Mouse (Mus musculus): Measurements from ENCODE around the gene Arhgap30. TPM values are rescaled to one million over a fixed set of nuclear protein-coding genes. Genes with fewer than 3 reads are reported as not detected.

The Arhgap30 gene
- total RNA-seq (2023), result 100 to 1,000 TPM; 286 to 288 TPM

DNA sequence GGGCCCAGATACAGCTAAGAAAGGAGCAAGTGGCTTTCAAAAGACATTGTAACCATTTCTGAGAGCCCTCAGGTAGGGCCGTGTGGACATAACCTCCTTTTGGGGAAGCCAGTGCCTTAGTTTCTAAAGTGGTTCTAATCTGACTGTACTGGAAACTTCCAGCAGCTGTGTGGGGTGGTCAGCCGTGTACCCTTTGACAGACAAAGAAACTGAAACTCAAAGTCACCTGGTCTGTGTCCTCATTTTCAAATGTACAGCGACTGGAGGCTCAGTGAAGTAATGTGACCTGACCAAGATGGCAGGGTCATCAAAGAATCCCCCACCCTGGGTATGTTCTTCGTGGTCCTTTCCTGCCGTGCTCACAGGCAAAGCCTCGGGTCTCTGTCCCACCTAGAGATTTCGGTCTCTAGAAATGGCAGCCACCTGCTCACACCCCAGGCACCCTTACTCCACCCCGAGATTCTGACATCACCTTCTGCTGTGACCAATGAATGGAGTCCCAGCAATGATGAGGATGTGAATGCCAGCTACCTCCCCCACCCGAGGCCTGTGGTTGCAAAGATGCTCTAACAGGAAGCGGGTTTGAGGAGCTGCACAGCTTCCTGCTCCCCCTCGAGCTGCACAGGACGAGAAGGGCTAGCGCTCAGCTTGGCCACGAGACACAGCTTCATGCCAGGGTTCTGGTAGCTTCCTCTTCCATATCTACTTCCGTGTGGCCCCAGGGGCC is at the start of gene Arhgap30:
TSS of gene Arhgap30 (plus strand) at position 579 of the 727 bp plus-strand sequence.

GRCm38 (mm10) chr1:171345225-171346094 is 43.3 kb upstream of the Arhgap30 start, which contains the start of the genes Nit1 and Pfdn2:
Gene Nit1, minus strand, starts transcription at chr1:171345646.
Gene Pfdn2, plus strand, starts transcription at chr1:171345670.

DNA sequence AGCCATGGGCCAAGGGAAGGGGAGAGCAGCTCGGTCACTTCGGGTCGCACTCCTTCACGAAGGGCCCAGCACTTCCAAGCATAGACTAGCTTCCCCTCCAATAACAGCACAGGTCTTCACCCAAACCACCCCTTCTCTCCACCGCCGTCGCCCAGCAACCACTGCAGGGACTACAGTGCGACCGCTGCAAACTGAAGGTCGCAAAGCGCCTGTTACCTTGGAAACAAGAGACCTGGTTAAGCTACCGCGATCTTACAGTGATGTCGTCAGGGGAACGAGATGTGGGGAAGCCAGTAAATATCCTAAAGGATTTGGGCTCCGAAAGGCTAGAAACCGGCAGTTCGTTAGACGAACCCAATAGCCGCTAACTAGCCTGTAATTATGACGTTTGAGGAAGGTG is 28.1 kb upstream of the Arhgap30 start, which contains the start of gene Klhdc9:
TSS of gene Klhdc9 (minus strand) at position 143 of the 400 bp plus-strand sequence.

DNA sequence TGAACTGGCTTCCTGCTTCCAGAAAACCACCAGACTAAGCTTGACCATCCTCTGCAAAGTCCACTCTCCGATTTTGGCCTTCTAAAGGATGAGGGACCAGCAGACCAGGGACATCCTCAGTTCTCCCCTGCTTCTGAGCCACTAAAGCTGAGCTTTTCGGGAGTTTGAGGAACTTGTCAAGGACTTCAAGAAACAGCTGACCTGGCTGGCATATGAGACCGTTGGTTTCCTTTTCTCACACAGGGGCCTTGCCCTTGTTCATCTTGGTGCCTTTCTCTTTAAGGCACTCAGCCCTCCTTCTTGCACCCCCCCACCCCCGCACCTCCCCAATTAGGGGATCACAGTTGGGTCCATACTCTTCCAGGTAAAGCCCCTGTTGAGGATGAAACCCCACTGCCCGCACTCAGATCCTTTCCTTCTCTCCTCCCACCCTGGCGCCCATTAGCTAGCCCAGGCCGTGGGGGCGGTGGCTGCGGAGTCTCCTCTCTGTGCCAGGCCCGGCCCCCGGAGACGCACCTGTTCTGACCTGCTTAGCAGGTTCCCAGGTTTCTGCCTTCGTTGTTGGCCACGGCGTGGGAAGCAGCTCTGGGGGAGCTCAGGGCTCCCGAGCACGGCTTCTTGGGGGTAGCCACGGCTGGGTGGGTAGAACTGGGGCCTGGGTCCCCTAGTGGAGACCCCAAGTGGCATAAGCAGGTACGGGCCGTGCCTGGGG is 18.8 kb upstream of the Arhgap30 start, which contains the start of gene Nectin4:
TSS of gene Nectin4 (plus strand) at position 255 of the 712 bp plus-strand sequence.

GRCm38 (mm10) chr1:171410947-171411484 is 22.3 kb downstream of the Arhgap30 start, which contains the start of gene Usf1:
Gene Usf1, plus strand, starts transcription at chr1:171411313.

GRCm38 (mm10) chr1:171418660-171419059 is 29.9 kb downstream of the Arhgap30 start, which contains the start of gene Tstd1:
Gene Tstd1, plus strand, starts transcription at chr1:171418872.

DNA sequence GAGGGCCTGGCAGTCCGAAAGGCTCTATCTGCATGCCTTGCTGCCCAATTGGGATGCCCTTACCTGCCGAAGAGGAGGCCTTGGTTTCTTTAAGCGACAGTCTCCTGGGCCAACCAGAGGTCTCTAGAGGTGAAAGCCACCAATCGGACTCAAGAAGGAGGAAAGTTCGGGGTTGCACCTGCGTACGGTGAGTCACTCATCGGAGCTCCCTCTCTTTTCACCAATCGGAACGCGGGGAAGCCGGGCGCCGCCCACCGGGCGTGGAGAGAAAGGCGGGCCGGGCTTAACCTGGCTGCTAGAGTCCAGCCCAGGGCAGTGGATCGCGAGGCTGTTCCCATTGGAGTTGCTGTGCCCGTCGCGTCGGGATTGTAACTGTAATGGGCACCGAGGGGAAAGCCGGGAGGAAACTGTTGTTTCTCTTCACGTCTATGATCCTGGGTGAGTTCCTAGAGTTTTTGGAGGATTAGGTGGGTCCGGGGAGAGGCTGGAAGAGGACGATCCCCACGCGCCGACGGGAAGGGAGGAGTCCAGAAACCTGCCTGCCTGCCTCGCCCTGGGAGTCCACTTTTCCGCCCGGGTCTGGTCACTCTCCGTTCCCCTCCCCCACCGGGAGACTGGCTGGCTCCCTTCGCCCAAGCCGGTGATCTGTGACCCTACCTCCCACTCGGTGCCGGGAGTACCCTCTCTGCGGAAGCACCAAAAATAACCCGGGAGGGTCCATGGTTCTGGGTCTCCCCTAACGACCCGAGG is 48.7 kb downstream of the Arhgap30 start, which contains the start of gene F11r:
TSS of gene F11r (plus strand) at position 272 of the 750 bp plus-strand sequence.

Other genes starting within 250 kb of the Arhgap30 start
- gene Sdhc, start 238.4 kb upstream of the Arhgap30 start, total RNA-seq (2023), result 100 to 1,000 TPM; 116 to 122 TPM
- gene Mpz, start 238.2 kb upstream of the Arhgap30 start, total RNA-seq (2023), result not detected
- gene Pcp4l1, start 192.7 kb upstream of the Arhgap30 start, total RNA-seq (2023), result not detected
- not detected for gene Nr1i3, start 175.0 kb upstream of the Arhgap30 start, total RNA-seq (2023)
- gene Tomm40l, start 166.4 kb upstream of the Arhgap30 start, total RNA-seq (2023), result 10 to 100 TPM; 20.6 to 23.0 TPM
- gene Apoa2, start 163.9 kb upstream of the Arhgap30 start, total RNA-seq (2023), result not detected
- gene Fcer1g, start 154.6 kb upstream of the Arhgap30 start, total RNA-seq (2023), result 1,000 to 10,000 TPM; 1,527 to 1,601 TPM
- not detected for gene Adamts4, start 138.5 kb upstream of the Arhgap30 start, total RNA-seq (2023)
- gene Ndufs2, start 137.6 kb upstream of the Arhgap30 start, total RNA-seq (2023), result 100 to 1,000 TPM; 132 to 148 TPM
- gene B4galt3, start 118.6 kb upstream of the Arhgap30 start, total RNA-seq (2023), result 10 to 100 TPM; 42.2 to 55.5 TPM
- gene Ppox, start 107.8 kb upstream of the Arhgap30 start, total RNA-seq (2023), result 10 to 100 TPM; 37.6 to 41.1 TPM
- 10 to 100 TPM; 48.0 to 55.5 TPM for gene Usp21, start 101.0 kb upstream of the Arhgap30 start, total RNA-seq (2023)
- 10 to 100 TPM; 66.5 to 66.8 TPM for gene Ufc1, start 93.9 kb upstream of the Arhgap30 start, total RNA-seq (2023)
- 10 to 100 TPM; 25.3 to 26.8 TPM for gene Dedd, start 59.8 kb upstream of the Arhgap30 start, total RNA-seq (2023)
- gene Nit1, start 43.3 kb upstream of the Arhgap30 start, total RNA-seq (2023), result 10 to 100 TPM; 20.2 to 21.3 TPM
- 10 to 100 TPM; 54.1 to 92.1 TPM for gene Pfdn2, start 43.3 kb upstream of the Arhgap30 start, total RNA-seq (2023)
- not detected for gene Klhdc9, start 28.2 kb upstream of the Arhgap30 start, total RNA-seq (2023)
- gene Nectin4, start 18.9 kb upstream of the Arhgap30 start, total RNA-seq (2023), result 1 to 10 TPM; 7.3 to 8.1 TPM
- gene Usf1, start 22.4 kb downstream of the Arhgap30 start, total RNA-seq (2023), result 100 to 1,000 TPM; 195 to 199 TPM
- gene Tstd1, start 29.9 kb downstream of the Arhgap30 start, total RNA-seq (2023), result 1 to 10 TPM; 9.1 to 9.9 TPM
- 10 to 100 TPM in 1 of 2 experiments, 1 to 10 TPM in 1; 8.2 to 11.3 TPM for gene F11r, start 48.6 kb downstream of the Arhgap30 start, total RNA-seq (2023)
- 10 to 100 TPM in 1 of 2 experiments, 1 to 10 TPM in 1; 9.1 to 11.1 TPM for gene Alyref2, start 114.5 kb downstream of the Arhgap30 start, total RNA-seq (2023)
- gene Itln1, start 146.3 kb downstream of the Arhgap30 start, total RNA-seq (2023), result 1 to 10 TPM; 1.9 TPM
- 100 to 1,000 TPM; 161 to 167 TPM for gene Cd244a, start 170.2 kb downstream of the Arhgap30 start, total RNA-seq (2023)
- gene Ly9, start 218.5 kb downstream of the Arhgap30 start, total RNA-seq (2023), result 10 to 100 TPM; 50.1 to 52.0 TPM